Mouse (Mus musculus) neural tube, postnatal 0 days (tissue): ENCODE measurements around the gene Gm49721. TPM values are rescaled to one million over a fixed set of nuclear protein-coding genes. Genes with fewer than 3 reads are reported as not detected.

Source experiments
- polyA plus RNA-seq: library from polyadenylated mRNA; unstranded; fragments of >200 nt; fragmentation: Nextera tagmentation; extraction: Ambion mirVana; gene quantifications from 2 replicates; pipeline ENCODE4 v1.2.1, GENCODE M21; 2015

The Gm49721 gene
- 0.48 and 0.66 TPM in 2 replicates for polyA plus RNA-seq

DNA sequence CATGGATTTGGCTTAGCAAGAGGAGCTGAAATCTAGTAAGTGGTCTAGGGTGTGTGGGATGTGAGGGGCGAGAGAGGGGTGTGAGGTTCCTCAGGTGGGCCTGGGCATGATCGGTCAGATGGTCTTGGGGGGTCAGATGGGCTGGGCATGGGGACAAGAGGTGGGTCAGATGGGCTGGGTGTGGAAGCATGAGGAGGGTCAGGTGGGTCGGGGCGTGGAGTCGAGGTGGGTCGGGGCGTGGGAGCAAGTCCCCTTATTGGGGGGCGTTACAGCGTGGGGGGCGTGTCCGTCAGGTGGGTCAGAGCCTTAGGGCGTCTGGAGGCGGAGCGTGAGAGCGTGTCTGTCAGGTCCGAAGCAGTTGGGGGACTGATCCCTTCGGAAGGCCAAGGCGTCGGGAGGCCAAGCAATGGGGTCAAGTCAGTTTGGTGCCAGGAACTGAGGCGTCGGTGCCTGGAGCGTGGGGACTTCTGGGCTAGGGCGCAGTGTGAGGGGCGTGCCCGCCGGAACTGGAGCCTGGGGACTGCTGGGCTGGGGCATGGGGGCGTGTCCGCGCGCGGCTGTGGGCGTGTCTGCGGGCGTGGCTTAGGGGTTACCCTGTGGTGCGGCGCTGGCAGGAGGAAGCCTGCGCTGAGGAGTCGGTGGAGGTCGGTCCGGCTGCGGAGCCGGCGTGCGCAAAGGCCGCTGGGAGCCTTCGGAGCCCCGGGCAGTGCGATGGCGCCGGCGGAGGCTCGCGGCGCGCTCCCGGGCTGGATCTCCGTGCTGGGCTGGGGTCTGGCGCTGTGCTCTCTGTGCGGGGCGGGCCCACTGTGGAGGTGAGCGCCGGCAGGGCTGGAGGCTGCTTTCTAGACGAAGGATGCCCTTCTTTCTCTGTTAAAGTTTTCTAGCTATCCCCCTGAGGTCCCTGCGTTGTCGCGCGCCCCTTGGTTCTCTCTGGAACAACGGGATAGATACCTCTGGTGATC, at the start of gene Gm49721:
Gm49721 (plus strand) TSS at position 618 of the 962 bp plus-strand sequence.

DNA sequence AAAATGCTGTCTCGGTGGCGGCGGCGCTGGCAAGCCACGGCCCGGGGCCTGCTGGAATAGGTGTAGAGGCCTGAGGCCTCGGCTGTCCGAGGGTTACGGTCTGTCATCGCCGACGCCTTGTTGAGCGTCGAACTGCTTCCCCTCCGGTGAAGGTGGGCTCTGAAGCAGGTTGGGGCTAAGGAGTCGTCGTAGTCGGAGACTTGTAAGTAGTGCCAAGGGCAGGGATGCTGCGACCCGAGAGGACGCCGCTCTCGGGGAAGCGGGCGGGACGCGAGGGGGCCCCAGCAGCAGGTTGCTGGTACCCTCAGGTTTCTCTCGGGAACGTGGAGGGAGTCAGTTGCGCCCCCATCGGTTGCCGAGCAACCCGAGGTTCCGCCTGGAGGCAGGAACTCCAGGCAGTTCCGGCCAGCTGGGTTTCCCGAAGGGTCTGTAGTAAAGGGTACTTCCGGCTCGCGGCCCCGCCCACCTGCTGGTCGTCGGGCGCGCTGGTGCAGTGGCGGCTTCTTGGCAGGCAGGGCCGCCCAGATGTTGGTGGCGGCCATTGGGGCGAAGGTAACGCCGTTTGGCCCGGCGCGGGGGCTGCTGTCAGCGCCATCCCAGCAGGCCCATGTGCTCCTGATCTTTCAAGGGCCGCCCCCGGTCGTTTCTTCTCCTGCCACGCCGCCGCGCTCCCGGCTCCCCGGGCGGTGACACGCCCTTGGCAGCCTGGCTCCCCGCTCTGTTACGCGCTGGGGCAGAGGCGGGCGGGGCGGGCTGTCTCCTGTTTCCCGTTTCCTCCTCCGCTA, 30.5 kb upstream of the Gm49721 start, which contains the start of gene Rsph3b:
Rsph3b (minus strand) TSS at position 699 of the 785 bp plus-strand sequence.

DNA sequence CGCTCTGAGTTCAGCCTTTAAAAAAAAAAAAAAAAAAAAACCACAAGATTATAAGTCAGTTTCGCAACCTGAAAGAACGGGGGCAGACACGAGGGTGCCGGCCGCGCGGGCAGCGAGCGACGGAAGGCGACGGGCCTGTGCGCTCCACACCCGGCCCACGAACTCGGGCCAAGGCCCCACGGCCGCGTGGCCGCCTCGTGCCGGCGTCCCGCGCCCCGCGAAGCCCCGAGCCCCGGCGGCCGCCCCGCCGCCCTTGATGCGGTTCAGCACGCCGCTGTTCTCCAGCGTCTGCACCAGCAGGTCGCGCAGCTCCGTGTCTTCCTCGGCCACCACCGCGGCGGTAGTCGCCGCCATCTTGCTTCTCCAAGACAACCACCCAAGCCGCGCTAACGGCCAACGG, 17.9 kb upstream of the Gm49721 start, which contains the start of gene Tagap1:
Tagap1 (minus strand) TSS at position 381 of the 400 bp plus-strand sequence.

DNA sequence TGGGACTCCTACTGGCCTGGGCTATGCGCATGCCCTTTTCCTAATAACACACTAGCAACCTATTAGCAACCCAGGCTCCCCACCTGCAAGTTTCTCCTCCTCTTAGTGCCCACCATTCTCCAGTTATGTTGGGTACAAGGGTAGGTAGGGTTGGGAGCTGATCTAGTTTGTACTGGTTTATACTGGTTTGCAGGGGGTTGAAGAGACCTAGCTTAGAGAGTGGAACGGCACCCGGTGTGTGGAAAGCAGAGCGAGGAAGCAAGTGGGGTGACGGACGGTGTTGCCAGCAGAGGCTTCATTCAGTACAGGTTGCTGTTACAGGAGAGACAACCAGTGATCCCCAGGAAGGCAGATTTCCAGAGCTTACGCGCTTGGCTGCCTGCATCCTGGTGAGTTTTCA, 8.4 kb upstream of the Gm49721 start, which contains the start of gene Rnaset2b:
Rnaset2b (plus strand) TSS at position 301 of the 400 bp plus-strand sequence.

DNA sequence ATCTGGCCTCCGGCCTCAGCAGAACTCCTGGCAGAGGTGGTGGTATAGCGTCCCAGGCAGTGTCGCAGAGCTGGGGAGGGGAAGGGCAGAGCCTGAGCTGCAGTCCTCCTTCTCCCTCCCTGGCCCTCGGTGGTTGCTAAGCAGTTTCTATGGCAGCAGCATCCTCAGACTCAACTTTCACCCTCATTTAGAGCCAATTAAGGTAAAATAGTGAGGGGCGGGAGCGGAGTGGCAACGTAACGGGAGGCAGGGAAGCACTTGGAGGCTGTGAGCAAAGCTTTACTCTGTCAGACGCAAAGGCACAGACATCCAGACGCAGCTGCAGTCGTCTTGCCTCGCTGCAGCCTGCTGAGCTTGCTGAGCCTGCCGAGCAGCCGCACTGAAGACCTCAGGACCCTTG, 46.6 kb downstream of the Gm49721 start, which contains the start of gene Gm1604a:
Gm1604a (plus strand) TSS at position 312 of the 400 bp plus-strand sequence.

Other genes starting within 250 kb of the Gm49721 start
- 61.0 and 61.2 TPM in 2 replicates for gene Ezr, start 196.1 kb upstream of the Gm49721 start, polyA plus RNA-seq
- gene Rsph3b, start 30.2 kb upstream of the Gm49721 start, polyA plus RNA-seq, result 56.8 and 62.4 TPM in 2 replicates
- 55.2 and 58.4 TPM in 2 replicates for gene Tagap1, start 17.7 kb upstream of the Gm49721 start, polyA plus RNA-seq
- 117 and 118 TPM in 2 replicates for gene Rnaset2b, start 8.3 kb upstream of the Gm49721 start, polyA plus RNA-seq
- gene Gm1604a, start 46.7 kb downstream of the Gm49721 start, polyA plus RNA-seq, result 0.55 and 0.85 TPM in 2 replicates
- gene Rps6ka2, start 191.2 kb downstream of the Gm49721 start, polyA plus RNA-seq, result 11.6 and 15.2 TPM in 2 replicates